Mouse (Mus musculus) 3T3-L1 (cell line): ENCODE results near the gene Ddb2.

Experiments
- DNase-seq: peaks from one replicate; pipeline ENCODE4 v3.0.0-alpha.2; 2015; ENCODE audit warnings: low read depth, low spot score

The Ddb2 gene

GRCm38 (mm10) chr2:91190501-91190900, 46.3 kb downstream of the Ddb2 start:
- DNase-seq: no peak

DNA sequence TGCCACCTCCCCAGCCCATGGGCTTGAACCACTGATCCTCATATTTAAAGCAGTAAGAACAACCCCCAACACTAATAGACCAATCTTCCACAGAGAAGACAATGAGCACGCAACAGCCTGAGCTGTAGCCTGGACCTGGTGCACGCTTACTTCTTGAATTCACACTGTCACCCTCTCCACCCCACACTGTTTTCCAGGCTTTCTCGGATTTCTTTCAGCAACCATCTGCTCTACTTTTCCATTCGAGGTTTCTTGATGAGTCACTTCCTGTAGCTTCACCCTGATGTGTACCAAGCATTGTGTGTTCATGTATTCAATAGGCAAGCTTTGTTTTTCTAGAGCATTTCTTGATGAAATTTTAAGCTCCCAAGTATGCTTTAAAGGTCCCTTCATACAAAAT, 49.4 kb downstream of the Ddb2 start:
- DNase-seq: peak; percentile 94

DNA sequence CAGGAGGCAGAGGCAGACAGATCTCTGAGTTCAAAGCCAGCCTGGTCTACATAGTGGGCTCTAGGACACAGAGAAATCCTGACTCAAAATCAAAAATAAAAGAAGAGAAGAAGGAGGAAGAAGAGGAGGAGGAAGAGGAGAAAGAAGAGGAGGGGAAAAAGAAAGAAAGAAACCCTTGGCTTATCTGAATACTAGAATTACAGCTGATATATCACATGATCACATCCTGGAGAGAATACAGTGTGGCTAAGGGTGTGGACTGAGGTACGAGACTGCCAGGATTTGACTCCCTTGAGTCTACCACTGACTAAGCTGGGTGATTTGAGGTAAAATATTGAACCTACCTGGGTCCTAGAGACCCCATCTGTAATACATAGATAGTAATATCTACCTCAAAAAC, 50.6 kb downstream of the Ddb2 start:
- DNase-seq: no peak

GRCm38 (mm10) chr2:91183711-91184405, 52.9 kb downstream of the Ddb2 start, which contains the start of gene Madd:
Gene Madd, minus strand, starts transcription at chr2:91183837.
- peak; percentile 68 for DNase-seq

- peak; percentile 97 for DNase-seq
Observed at GRCm38 (mm10) chr2:91183148-91183513, 53.7 kb downstream of the Ddb2 start.

- peak; percentile 39 for DNase-seq
Observed at GRCm38 (mm10) chr2:91182405-91183147, 54.2 kb downstream of the Ddb2 start.

- no peak for DNase-seq
Observed at GRCm38 (mm10) chr2:91182016-91182404, 54.8 kb downstream of the Ddb2 start.

DNA sequence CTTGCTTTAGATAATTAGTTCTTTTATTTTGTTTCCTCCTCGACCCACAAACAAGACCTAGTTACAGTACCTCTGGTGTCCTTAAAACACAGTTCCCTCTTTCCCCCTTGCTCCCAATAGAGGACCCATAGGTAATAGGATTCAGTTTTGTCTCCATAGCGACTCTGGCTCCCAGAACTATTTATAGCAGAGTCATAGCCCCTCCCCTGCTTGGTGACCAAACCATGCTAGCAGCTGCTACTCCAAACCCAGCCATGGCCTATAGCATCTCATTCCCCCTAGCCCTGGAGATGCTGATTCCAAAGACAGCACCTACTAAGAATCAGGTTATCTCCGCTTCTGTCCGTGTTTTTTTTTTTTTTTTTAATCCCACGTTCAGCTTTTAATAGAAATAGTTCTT, 56.1 kb downstream of the Ddb2 start:
- no peak for DNase-seq

GRCm38 (mm10) chr2:91179825-91180224, 57.0 kb downstream of the Ddb2 start:
- DNase-seq: no peak

GRCm38 (mm10) chr2:91176234-91176633, 60.5 kb downstream of the Ddb2 start:
- no peak for DNase-seq

DNA sequence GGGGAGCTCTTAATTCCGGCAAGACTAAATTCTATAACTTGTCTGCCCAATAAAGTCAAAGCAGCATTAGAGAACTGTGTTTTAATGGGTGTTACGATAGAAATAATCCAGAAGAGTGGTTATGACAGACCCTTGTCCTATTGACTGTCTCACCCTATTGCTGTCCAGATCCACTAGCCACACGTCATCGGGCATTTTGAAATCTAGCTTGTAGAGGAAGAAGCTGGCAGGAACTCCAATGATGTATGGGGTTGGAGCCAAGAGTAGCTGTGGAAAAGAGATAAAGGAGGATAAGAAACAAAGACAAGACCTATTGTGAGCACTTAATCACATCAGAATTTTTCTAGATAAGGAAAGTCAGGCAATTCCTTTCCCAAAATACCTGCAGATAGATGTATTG, 61.3 kb downstream of the Ddb2 start:
- DNase-seq: no peak

DNA sequence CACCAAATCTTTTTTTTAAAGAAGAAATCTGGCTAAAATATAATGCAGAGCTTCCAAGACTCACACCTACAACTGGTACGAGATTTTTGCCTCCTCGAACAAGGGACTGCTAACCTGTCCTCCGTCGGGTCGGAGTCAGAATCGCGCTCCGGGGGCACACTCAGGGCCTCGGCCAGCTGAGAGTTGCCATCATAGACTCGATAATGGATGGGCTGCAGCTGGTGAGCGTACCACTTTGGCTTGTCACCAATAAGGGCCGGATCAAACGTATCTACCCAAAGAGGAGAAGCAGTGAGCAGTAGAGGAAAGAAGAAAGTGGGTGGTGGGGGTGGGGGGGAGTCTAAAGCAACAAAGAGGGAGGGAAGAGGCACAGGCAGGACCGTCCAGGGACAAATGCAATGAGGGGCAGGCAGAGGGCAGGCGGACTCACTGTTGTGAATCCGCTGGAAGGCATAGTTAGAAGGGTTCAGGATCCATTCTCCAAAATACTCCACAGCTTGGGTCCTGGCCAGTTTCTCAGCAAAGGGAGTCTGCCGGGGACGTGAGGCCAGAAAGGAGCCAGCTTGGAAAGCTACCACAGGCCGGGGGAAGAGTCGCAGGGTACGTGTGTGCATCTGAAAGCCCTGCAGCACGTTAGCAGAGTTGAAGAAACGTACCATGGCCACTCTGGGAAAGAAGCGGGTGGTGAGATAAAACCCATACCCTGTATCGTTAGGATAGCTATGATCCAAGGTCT, 67.0 kb downstream of the Ddb2 start:
- DNase-seq: no peak

DNA sequence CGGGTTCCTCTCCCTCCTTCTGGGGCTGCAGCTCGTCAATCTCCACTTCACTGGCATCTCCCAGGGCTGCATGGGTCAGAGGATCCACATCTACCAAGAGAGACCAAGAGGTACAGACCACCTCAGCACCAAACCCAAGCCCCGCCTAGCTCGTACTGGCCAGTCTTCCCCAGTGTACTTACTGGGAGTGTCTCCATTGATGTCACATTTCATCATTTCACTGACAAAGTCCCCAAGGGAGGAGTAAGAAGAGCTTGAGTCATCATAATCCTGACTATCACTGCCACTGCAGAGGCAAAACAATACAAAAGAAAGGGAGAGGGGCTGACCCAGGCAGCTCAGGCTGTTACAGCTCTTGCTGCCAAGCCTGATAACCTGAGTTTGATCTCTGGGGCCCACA, 69.2 kb downstream of the Ddb2 start:
- DNase-seq: peak; percentile 45

DNA sequence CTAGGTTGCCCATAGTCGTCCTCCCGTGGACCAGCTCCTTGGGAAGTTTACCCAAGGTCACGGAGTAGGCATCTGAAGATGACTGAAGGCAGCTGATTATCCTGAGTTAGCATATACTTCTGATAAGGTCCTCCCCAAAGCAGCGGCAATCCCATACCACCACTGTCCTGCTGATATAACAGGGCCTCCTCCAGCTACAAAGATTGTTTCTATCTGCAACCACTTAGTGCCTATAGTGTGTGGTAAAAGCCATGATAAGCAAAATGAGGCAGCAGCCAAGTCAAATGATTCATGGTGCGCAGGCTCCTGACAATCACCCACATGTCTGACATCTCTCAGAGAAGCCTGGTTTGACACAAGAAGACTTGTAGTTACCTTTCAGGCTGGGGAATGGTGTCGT, 71.8 kb downstream of the Ddb2 start:
- DNase-seq: no peak

DNA sequence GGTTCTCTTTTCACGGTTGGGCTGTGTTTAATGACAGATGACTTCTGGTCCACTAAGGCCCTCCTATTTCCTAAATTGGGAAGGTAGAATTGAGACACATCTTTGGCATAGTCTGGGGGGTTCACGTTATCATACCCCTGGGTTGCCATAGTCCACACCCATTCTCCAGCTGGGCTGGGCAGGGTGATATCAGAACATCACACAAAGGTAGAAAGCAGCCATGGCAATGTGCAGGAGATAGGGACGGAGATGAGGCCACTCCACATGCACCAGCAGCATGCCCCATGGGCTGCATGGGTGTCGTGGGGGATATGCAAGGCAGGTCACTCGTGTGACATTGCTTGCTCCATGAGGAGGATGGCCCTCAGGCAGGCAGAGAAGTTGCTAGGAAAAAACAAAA, 73.2 kb downstream of the Ddb2 start:
- DNase-seq: no peak

GRCm38 (mm10) chr2:91162952-91163351, 73.8 kb downstream of the Ddb2 start:
- no peak for DNase-seq
